Mouse (Mus musculus): Measurements from ENCODE around the gene Urod. TPM values are rescaled to one million over a fixed set of nuclear protein-coding genes. Genes with fewer than 3 reads are reported as not detected.

Gene Urod
- polyA plus RNA-seq, 2 experiments, result 78.5 to 79.2 TPM

- no peak overlapping the region for H3K9ac ChIP-seq (ENCODE audit: low read depth, low read length, severe bottlenecking)
- no peaks in the 10 kb centered on the region; the same call in 1 of the 2 replicates for H3K4me1 ChIP-seq (ENCODE audit: control insufficient read depth, insufficient read depth, low read length)
- TF ChIP-seq POLR2A (IDR thresholded peaks at IDR 0.05; ENCODE audit: borderline replicate concordance, extremely low read depth, insufficient read depth, insufficient read length), result no peak
- ATAC-seq (ENCODE audit: low FRiP score, low read depth) (no peak), DNase-seq (ENCODE audit: low spot score) (no peak)
- no peaks in the 10 kb centered on the region for H3K27me3 ChIP-seq (ENCODE audit: control insufficient read depth, insufficient read depth, low read length)
- WGBS, result 97% methylated on average over 4 of the region's 4 CpGs
- no peak overlapping the region for H3K4me2 ChIP-seq (replicated peaks; ENCODE audit: low read depth, low read length, severe bottlenecking)
- no peaks in the 10 kb centered on the region for H3K9me3 ChIP-seq (ENCODE audit: control insufficient read depth, low read length)
- H3K36me3 ChIP-seq (ENCODE audit: control insufficient read depth, insufficient read depth, low read length), result peaks cover 37% of the 10 kb centered on the region
- no peak overlapping the region for H3K27ac ChIP-seq (replicated peaks; ENCODE audit: low read depth, low read length)
- H3K4me3 ChIP-seq (replicated peaks; ENCODE audit: low read length), result no peak overlapping the region
Measured at GRCm38 (mm10) chr4:117023469-117023868, 29.3 kb upstream of the Urod start.

- peak; percentile 94 for DNase-seq (ENCODE audit: low spot score)
- H3K4me2 ChIP-seq (replicated peaks; ENCODE audit: low read depth, low read length, severe bottlenecking), result peak within 1 kb of the TSS; percentile 60
- under 1% methylated on average over 61 of the region's 61 CpGs for WGBS
Measured at GRCm38 (mm10) chr4:117019206-117020134, 25.3 kb upstream of the Urod start, which contains the start of gene Eif2b3. Gene Eif2b3, plus strand, starts transcription at chr4:117019402.

GRCm38 (mm10) chr4:117018327-117018726 is 24.1 kb upstream of the Urod start:
- 83% methylated on average over 7 of the region's 7 CpGs for WGBS
- no peaks in the 10 kb centered on the region for H3K27me3 ChIP-seq (ENCODE audit: control insufficient read depth, insufficient read depth, low read length)
- H3K4me3 ChIP-seq (replicated peaks; ENCODE audit: low read length), result no peak overlapping the region
- TF ChIP-seq POLR2A (IDR thresholded peaks at IDR 0.05; ENCODE audit: borderline replicate concordance, extremely low read depth, insufficient read depth, insufficient read length), result no peak
- H3K4me1 ChIP-seq (ENCODE audit: control insufficient read depth, insufficient read depth, low read length), result no peaks in the 10 kb centered on the region; the same call in 1 of the 2 replicates
- no peak for DNase-seq (ENCODE audit: low spot score)
- no peaks in the 10 kb centered on the region for H3K9me3 ChIP-seq (ENCODE audit: control insufficient read depth, low read length)
- peaks cover 13% of the 10 kb centered on the region for H3K36me3 ChIP-seq (ENCODE audit: control insufficient read depth, insufficient read depth, low read length)
- ATAC-seq (ENCODE audit: low FRiP score, low read depth), result no peak
- H3K9ac ChIP-seq (ENCODE audit: low read depth, low read length, severe bottlenecking), result no peak overlapping the region
- H3K4me2 ChIP-seq (replicated peaks; ENCODE audit: low read depth, low read length, severe bottlenecking), result no peak overlapping the region
- H3K27ac ChIP-seq (replicated peaks; ENCODE audit: low read depth, low read length), result no peak overlapping the region

More at GRCm38 (mm10) chr4:117019206-117020134, 25.3 kb upstream of the Urod start, which contains the start of gene Eif2b3:
- no peaks in the 10 kb centered on the region for H3K9me3 ChIP-seq (ENCODE audit: control insufficient read depth, low read length)
- peak within 1 kb of the TSS; percentile 70 for H3K9ac ChIP-seq (ENCODE audit: low read depth, low read length, severe bottlenecking)
- peaks cover 20% of the 10 kb centered on the region for H3K36me3 ChIP-seq (ENCODE audit: control insufficient read depth, insufficient read depth, low read length)
- 0 out of 2 replicates have a peak within 1 kb of the TSS, but pooled peaks have one; percentile 21 for H3K27ac ChIP-seq (replicated peaks; ENCODE audit: low read depth, low read length)
- peak within 1 kb of the TSS; percentile 67 for H3K4me3 ChIP-seq (replicated peaks; ENCODE audit: low read length)
- TF ChIP-seq POLR2A (IDR thresholded peaks at IDR 0.05; ENCODE audit: borderline replicate concordance, extremely low read depth, insufficient read depth, insufficient read length), result peak; percentile 84; the same call in 1 of the 2 replicates
- no peaks in the 10 kb centered on the region for H3K27me3 ChIP-seq (ENCODE audit: control insufficient read depth, insufficient read depth, low read length)
- peak; percentile 95 for ATAC-seq (ENCODE audit: low FRiP score, low read depth)
- H3K4me1 ChIP-seq (ENCODE audit: control insufficient read depth, insufficient read depth, low read length), result no peaks in the 10 kb centered on the region; the same call in 1 of the 2 replicates

- no peak for TF ChIP-seq POLR2A (IDR thresholded peaks at IDR 0.05; ENCODE audit: borderline replicate concordance, extremely low read depth, insufficient read depth, insufficient read length)
- Histone ChIP-seq H3K9me3 (ENCODE audit: control insufficient read depth, low read length) (no peaks in the 10 kb centered on the region), H3K4me3 (replicated peaks; ENCODE audit: low read length) (no peak overlapping the region), H3K36me3 (ENCODE audit: control insufficient read depth, insufficient read depth, low read length) (peaks cover 8% of the 10 kb centered on the region), H3K27ac (replicated peaks; ENCODE audit: low read depth, low read length) (no peak overlapping the region), H3K27me3 (ENCODE audit: control insufficient read depth, insufficient read depth, low read length) (no peaks in the 10 kb centered on the region), H3K4me1 (ENCODE audit: control insufficient read depth, insufficient read depth, low read length) (no peaks in the 10 kb centered on the region; the same call in 1 of the 2 replicates), H3K4me2 (replicated peaks; ENCODE audit: low read depth, low read length, severe bottlenecking) (no peak overlapping the region), H3K9ac (ENCODE audit: low read depth, low read length, severe bottlenecking) (no peak overlapping the region)
- DNase-seq (ENCODE audit: low spot score) (no peak), ATAC-seq (ENCODE audit: low FRiP score, low read depth) (no peak)
- 80% methylated on average over 2 of the region's 2 CpGs for WGBS
Measured at GRCm38 (mm10) chr4:117017738-117018137, 23.5 kb upstream of the Urod start.

GRCm38 (mm10) chr4:117014901-117015415 is 20.7 kb upstream of the Urod start:
- Histone ChIP-seq H3K36me3 (ENCODE audit: control insufficient read depth, insufficient read depth, low read length) (no peaks in the 10 kb centered on the region), H3K9me3 (ENCODE audit: control insufficient read depth, low read length) (no peaks in the 10 kb centered on the region), H3K4me2 (replicated peaks; ENCODE audit: low read depth, low read length, severe bottlenecking) (no peak overlapping the region), H3K4me3 (replicated peaks; ENCODE audit: low read length) (no peak overlapping the region), H3K27me3 (ENCODE audit: control insufficient read depth, insufficient read depth, low read length) (no peaks in the 10 kb centered on the region), H3K4me1 (ENCODE audit: control insufficient read depth, insufficient read depth, low read length) (no peaks in the 10 kb centered on the region; the same call in 1 of the 2 replicates), H3K27ac (replicated peaks; ENCODE audit: low read depth, low read length) (no peak overlapping the region), H3K9ac (ENCODE audit: low read depth, low read length, severe bottlenecking) (no peak overlapping the region)
- ATAC-seq (ENCODE audit: low FRiP score, low read depth) (no peak), DNase-seq (ENCODE audit: low spot score) (no peak)
- WGBS, result 57% methylated on average over 4 of the region's 4 CpGs
- TF ChIP-seq POLR2A (IDR thresholded peaks at IDR 0.05; ENCODE audit: borderline replicate concordance, extremely low read depth, insufficient read depth, insufficient read length), result no peak

Measured in limb, embryonic 14.5 days (tissue).